Mouse (Mus musculus) kidney, adult 9 months (tissue): ENCODE results near the gene Dusp21.

Source experiments
- DNase-seq: peaks from one replicate; pipeline ENCODE4 v3.0.0; 2022

Dusp21 gene

DNA sequence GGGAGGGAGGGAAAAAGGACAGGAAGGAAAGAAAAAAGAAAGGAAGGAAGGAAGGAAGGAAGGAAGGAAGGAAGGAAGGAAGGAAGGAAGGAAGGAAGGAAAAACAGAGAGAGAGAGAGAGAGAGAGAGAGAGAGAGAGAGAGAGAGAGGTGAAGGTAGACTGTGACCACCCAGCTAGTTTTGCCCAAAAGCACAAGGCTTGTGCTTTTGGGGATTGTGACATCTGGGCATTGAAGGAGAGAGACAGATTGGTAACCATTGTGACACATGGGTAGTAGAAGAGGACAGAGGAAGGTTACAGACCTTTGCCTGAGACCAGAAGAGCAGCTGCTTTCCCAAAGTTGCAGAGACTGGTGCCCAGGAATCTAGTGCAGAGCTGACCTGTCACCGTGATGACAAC, at the start of gene Dusp21:
Gene Dusp21, plus strand, starts transcription at position 301 of the 400 bp plus-strand sequence.
- DNase-seq: no peak

- DNase-seq: no peak
Observed at GRCm38 (mm10) chrX:18160734-18161442, 15.2 kb downstream of the Dusp21 start.

DNA sequence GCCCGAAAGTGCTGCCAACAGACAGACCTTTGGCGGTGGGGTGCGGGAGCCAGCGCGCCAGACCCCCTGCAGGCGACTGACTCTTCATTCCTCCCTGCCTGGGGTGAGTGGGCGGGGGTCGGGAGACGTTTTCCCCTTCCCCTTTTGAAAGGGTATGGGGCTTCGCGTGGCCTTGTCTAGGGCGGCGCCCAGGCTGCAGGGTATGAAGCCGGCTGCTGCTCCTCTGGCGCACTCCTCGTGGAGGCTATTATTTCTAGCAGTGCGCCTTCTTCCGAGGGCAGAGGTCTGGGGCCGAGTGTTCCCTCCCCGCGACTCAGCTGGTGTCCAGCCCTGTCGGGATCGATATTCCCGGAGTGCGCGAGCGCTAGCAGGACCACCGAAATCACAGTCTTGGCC, 16.1 kb downstream of the Dusp21 start:
- no peak for DNase-seq

- DNase-seq: peak; percentile 99
Observed at GRCm38 (mm10) chrX:18162192-18162857, 16.7 kb downstream of the Dusp21 start, which contains the start of gene Kdm6a. TSS of gene Kdm6a (plus strand) at chrX:18162575.

DNA sequence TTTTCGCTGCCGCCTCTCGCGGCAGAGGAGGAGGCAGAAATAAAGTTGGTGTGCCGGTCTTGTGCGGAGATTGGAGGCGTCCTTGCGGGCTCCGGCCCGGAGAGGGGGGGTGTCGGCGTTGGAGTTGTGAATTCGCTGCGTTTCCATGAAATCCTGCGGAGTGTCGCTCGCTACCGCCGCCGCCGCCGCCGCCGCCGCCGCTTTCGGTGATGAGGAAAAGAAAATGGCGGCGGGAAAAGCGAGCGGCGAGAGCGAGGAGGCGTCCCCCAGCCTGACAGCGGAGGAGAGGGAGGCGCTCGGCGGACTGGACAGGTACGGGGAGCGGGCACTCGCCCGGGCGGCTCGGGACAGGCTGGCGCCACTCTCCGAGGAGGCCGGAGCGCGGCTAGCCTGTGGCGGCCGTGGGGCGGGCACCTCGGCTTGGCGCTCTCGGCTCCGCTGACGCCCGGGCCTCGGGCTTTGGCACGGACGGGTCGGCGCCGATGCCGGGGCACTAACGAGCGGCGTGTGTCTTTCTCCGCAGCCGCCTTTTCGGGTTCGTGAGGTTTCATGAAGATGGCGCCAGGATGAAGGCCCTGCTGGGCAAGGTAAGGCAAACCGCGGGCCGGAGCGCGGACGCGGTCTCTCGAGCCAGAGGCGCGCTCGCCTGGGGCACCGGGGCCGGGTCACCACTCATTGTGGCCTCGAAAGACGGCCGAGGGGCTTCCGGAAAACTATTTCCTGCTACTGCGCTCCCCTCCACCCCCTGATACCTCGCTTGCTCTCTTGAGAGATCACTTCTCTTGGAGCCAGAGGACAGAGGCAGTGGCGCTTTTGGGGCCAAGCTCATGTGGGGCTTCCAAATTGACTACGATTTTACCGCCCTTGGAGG, 17.4 kb downstream of the Dusp21 start:
- DNase-seq: peak; percentile 50

DNA sequence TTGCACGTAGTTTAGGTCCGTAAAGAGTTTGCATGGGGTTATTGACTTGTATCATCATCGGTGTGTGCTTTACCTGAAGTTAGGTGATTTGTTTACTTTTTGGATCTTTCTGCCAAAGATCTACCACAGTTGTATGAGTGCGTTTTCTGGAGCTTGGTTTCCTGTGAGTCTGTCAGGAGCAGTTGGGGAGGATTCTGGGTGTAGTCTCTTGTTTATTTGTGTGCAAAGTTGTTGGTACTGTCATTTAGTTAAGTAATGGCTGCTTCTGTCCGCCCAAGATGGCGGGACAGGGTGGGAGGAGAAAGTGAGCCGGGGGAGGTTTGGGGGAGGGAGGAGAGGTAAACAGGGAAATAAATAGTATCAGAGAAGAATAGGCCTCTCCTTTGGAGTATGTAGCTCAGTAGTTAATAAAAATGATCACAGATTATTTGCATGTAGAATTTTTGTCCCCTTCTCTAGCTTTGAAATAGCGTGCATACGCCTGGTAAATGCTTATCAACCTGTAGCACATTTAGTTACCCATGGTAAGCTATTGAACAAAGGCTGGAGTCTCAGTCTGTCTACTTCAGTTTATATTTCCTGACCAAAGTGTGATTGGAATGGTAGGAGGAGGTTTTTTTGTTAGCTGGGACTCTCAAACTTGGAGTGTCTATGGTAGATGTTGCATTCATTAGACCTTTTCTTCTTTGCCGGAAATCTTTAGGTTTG, 18.4 kb downstream of the Dusp21 start:
- DNase-seq: peak; percentile 25

GRCm38 (mm10) chrX:18165121-18165520, 19.5 kb downstream of the Dusp21 start:
- DNase-seq: no peak

GRCm38 (mm10) chrX:18166961-18167360, 21.3 kb downstream of the Dusp21 start:
- no peak for DNase-seq

DNA sequence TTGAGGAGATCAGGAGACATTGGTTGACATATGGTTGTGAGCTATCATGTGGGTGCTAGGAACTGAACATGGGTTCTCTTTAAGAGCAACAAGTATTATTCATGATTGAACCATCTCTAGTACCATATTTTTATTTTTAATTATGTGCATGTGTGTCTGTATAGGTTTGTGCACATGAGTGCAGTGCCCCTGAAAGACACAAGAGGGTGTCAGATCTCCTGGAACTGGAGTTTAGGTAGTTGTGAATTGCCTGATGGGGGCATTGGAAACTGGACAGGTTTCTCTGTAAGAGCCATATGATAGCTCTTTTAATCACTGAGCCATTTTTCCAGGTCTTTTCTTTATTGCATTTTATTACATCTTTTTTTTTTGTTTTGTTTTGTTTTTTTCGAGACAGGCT, 23.3 kb downstream of the Dusp21 start:
- no peak for DNase-seq

GRCm38 (mm10) chrX:18174831-18175230, 29.2 kb downstream of the Dusp21 start:
- DNase-seq: no peak

- DNase-seq: no peak
Observed at GRCm38 (mm10) chrX:18177803-18178202, 32.1 kb downstream of the Dusp21 start.

- DNase-seq: no peak
Observed at GRCm38 (mm10) chrX:18179492-18179891, 33.8 kb downstream of the Dusp21 start.

- no peak for DNase-seq
Observed at GRCm38 (mm10) chrX:18187203-18187602, 41.5 kb downstream of the Dusp21 start.

- DNase-seq: no peak
Observed at GRCm38 (mm10) chrX:18188293-18188692, 42.6 kb downstream of the Dusp21 start.
